Mouse (Mus musculus) cerebellum, postnatal 14 days (tissue): ENCODE results near the gene Ism2.
A peak's percentile ranks its signal among the peaks of the same experiment; 100 is the strongest.
"Not testable (repeated sequence)": the region's sequence is repeated elsewhere in the genome, so short reads cannot be mapped to it uniquely, and the experiment has no call there.

Experiments used
- DNase-seq, 2 experiments: peaks; one replicate each; pipeline ENCODE4 v3.0.0; 2021; ENCODE audit warnings: mixed read lengths in 2 of 2

The Ism2 gene

GRCm38 (mm10) chr12:87299657-87300440 is at the start of gene Ism2:
Gene Ism2, minus strand, starts transcription at chr12:87299705.
- peak in 1 of 2 experiments; percentile 56 for DNase-seq

DNA sequence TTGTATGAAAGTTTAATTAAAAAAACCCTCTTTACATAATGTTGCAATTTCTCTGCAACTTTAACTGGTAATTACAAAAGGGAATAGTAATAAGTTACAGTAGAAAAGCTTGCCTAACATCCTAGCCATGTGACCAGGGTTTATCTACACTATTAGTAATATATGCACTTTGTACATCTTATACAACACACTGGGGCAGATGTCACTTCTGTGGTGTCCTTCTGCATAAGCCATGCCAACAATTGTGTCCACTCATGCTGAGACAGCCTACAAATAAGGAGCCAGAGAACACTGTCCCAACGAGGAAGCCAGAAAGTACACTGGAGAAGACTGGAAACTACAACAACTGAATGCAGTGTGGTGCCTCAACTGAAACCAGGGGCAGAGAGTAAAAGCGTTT is 48.5 kb upstream of the Ism2 start:
- DNase-seq = no peak

DNA sequence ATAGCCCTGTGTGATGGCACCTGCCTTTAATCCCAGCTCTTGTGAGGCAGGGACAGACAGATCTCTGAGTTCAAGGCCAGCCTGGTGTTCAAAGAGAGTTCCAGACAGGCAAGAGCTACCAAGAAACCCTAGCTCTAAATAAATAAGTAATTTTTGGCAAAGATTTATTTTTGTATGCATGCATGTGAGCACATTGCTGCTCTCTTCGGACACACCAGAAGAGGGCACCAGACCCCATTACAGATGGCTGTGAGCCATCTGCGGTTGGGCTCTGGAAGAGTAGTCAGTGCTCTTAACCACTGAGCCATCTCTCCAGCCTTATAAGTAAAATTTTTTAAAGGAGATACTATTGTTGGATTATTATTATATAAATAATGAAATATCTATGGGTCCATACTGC is 48.0 kb upstream of the Ism2 start:
- DNase-seq = peak in 1 of 2 experiments; percentile 9

- no peak for DNase-seq
Observed at GRCm38 (mm10) chr12:87343084-87343605, 43.6 kb upstream of the Ism2 start.

DNA sequence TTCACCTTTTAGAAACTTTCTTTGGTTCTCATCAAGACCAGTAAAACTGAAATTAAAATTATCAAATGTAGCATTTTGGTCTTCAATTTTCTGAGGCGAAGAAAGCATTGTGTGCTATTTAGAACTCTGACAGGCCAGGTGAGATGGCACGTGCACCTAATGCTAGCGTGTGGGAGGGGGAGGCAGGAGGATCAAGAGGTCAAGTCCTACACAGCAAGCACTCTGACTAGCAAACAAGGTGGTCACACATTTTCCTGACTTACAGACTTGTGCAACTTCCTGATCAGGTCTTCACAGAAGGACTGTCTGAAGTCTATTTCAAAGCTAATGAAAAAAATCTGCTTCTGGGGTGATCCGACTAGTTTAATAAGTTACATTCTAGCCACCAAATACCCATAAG is 38.6 kb upstream of the Ism2 start:
- DNase-seq = no peak

GRCm38 (mm10) chr12:87334886-87335285 is 35.4 kb upstream of the Ism2 start:
- DNase-seq = peak; percentile 42 to 61

DNA sequence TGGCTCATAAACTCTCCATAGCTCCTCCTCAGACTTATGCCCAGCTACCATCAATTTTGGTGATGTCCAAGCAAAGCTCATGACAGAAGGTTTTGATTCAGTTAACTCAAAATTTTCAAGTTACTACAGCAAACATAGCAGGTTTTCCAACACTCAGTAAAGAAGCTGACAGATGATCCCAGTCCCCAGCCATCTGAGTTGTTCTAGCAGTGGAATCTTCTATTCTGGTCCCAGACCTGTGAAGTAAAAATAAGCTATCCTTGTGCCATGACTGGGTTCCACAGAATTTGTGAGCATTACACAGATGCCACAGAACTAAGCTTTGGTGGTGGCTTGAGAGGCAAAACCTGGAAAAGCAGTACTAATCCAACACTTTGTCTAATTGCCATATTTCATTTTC is 34.3 kb upstream of the Ism2 start:
- no peak for DNase-seq

GRCm38 (mm10) chr12:87332511-87332910 is 33.0 kb upstream of the Ism2 start:
- DNase-seq = peak; percentile 51 to 74

DNA sequence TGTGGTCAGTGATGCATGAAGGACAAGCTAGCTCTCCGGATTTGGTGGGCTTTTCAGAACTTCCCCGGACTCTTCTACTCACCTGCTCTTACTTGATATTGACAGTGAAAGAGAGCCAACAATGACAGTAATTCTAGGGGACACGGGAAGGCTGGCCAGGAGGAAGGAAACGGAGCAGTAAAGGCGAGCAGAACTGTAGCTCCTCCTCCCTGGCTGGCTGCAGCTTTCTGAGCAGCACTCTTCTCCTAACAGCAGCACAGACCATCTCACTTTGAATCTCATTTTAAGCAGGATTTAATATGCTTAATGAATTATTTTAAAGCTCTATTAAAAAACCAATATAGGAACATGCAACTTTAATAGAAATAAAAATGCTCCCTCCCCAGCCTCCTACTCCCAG is 32.4 kb upstream of the Ism2 start:
- peak in 1 of 2 experiments; percentile 10 for DNase-seq

DNA sequence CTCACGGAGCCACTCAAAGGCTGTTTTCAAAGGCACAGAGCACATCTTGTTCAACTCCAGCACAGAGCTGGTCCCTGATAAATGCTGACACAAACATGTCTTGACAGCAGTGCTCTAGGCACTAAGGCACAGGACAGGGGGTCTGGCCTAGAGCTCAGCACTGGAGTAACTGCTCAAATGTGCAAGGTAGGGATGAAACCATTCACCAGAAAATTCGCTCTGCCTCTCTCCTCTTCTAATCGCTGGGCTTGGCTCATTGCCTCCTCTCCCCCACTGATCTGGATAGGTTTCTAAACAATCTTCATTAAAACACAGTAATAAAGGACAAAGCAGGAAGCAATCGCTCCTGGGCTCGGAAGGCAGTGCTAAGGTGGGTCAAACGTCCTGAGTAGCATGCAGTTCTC is 31.6 kb upstream of the Ism2 start:
- DNase-seq = peak; percentile 56 to 71

- no peak for DNase-seq
Observed at GRCm38 (mm10) chr12:87330213-87330612, 30.7 kb upstream of the Ism2 start.

GRCm38 (mm10) chr12:87328025-87328424 is 28.5 kb upstream of the Ism2 start:
- DNase-seq = no peak

- peak; percentile 25 to 38 for DNase-seq
Observed at GRCm38 (mm10) chr12:87327610-87328009, 28.1 kb upstream of the Ism2 start.

GRCm38 (mm10) chr12:87325452-87325851 is 25.9 kb upstream of the Ism2 start:
- DNase-seq = no peak

DNA sequence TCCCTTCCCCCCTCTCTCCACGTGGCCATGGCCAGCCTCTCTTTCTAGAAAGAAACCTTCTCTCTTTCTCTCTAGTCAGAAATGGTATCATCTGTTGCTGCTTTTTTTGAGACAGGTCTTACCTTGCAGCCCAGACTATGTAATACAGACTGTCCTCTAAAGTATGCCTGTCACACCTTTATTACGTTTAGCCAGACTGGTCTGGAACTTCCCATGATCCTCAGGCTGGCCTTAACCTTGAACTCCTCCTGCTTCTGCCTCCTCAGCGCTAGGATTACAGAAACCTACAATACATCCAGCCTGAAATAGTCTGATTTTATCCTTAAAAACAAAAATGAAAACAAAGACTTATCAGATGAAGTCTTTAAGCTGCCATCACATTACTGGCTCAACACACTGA is 19.7 kb upstream of the Ism2 start:
- no peak for DNase-seq

DNA sequence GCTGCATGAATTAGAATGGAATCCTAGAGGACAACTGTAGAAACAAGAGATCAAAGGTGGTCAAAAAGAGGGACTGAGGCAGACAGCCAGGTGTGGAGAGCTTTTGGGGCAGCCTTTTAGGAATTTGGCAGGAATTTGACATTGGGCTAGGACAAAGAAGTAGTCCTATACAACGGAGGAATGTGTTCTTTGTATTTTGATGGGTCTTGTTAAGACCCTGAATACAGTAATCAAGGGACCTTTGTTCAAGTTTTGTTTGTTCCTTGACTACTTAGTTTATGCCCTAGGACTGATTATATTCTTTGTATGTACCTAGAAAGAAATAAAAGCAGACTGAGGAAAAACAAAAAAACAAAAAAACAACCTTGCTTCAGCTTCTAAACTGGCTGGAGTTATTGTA is 18.4 kb upstream of the Ism2 start:
- no peak for DNase-seq

- DNase-seq = no peak
Observed at GRCm38 (mm10) chr12:87313098-87313497, 13.6 kb upstream of the Ism2 start.

GRCm38 (mm10) chr12:87306584-87306844 is 7.0 kb upstream of the Ism2 start:
- not testable (repeated sequence) for DNase-seq

DNA sequence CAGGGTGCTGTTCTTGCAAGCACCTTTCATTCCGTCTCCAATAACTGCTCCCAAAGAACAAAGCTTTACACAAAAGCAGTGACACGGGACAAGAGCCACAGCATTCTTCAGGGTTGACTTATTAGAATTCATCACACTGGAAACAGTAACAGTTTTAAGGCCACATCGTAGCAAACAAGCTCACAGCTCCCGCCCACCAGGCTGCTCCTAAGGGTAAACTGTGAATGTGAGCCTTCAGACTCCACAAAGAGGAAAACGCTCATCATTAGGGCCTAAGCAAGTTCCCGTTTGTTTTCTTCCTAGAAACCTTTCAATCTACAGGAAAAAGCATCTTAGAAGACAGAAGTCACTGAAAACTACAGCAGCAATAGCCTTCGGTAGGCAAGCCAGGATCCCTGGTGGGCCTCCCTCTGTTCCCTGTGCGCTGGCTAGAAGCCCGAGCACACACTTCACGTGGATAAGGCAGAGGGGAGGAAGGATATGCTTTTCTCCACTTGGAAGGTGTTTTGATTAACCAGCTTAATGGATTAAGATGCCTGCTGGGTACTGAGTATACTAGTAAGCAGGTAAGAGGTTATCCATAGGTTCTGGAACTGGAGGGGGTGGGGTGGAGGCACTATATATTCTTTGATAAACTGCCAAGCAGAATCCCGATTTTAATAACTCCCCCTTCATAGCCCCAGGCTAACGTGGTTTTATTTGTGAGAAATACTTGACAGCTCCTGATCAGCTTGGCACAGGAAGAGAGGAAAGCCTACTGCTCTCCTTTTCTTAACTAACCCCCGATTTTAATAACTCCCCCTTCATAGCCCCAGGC is 6.5 kb upstream of the Ism2 start:
- peak; percentile 64 to 75 for DNase-seq

DNA sequence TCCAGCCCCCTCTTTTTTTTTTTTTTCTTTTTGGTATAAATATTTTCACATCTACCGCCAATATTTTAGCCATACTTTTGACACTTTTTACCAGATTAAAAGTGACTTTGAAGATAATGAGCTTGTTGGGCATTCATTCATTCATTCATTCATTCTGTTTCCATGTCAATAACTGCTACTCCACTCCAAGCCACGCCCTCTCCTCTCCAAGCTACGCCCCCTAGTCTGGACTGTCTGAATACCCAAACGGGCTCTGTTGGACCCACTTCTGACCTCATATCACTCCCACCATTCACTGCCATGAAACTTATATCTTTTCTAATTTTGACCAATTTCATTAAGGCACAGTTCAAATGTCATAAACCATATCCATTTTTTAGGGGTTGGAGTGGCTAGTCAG is 1.7 kb upstream of the Ism2 start:
- DNase-seq = no peak

DNA sequence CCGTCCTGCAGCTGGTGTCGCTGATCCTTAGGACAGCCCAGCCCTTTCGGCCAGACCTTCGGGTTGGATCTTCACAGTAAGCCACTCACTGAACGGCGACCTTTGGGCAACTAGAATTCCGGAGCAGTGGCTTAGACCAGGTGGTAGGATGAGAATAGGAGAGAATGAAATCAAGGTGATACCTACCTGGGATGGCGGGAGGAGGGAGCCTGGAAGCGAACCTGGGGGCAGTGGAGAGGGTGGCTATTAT is 861 bp upstream of the Ism2 start:
- no peak for DNase-seq

DNA sequence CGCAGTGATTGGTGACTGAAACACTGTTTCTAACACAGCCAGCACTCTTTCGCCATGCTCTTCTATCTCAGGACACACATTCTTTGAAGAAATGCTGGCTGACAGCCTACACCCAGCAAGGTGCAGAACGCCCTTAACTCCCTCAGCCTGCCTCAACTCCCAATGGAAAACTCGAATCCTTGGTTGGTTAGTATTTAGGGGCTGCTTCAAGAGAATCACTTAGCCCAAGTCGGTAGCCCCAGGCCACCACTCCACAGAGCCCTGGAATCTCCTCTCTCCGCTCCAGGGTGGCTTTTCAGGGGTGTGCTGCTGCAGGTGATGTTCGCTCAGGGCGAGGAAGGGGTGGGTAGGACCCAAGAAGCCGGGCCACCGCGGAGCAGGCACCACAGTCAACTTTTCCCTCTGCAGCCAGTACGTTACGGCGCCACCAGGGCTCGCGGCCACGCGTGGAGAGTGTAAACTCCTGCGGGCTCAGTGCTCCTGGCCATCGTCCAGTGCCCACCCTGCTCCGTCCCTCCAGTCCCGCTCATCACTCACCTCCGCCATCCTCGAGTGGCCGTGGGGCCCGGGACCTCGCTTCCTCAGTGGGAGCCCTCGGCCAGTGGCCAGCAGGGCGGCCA is 358 bp downstream of the Ism2 start:
- DNase-seq = peak in 1 of 2 experiments; percentile 49

DNA sequence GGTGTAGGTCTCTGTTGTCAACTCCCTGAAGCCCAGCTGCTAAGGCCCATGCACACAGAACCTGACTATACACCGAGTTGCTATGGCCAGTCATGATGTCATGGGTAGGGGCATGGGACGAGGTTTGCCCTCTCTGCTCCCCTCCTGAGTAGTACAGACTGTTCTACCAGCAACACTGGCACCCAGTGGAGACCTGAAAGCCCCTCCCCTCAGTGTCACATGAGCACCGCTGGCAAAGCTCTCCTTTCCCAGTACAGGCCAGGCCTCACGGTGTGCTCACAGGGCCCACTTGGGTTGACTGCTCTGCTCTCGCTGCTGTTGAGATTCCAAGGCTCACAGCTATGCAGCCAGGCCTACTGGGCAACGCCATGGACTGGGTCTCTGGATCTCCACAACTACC is 5.6 kb downstream of the Ism2 start:
- DNase-seq = no peak

- DNase-seq = no peak
Observed at GRCm38 (mm10) chr12:87289100-87289499, 10.4 kb downstream of the Ism2 start.
